Mouse (Mus musculus): Measurements from ENCODE around the gene Fam98b.

- TF ChIP-seq CTCF (IDR thresholded peaks at IDR 0.05; ENCODE audit: borderline replicate concordance, extremely low read depth, insufficient read depth, insufficient read length) (no peak), POLR2A (IDR thresholded peaks at IDR 0.05; ENCODE audit: borderline replicate concordance, extremely low read depth, insufficient read depth, insufficient read length, poor library complexity, severe bottlenecking) (no peak)
These were observed 38.8 kb downstream of the Fam98b start for GRCm38 (mm10) chr2:117288291-117288690.
